Mouse (Mus musculus) forebrain, embryonic 11.5 days (tissue): ENCODE data around the gene Rbm38. TPM values are rescaled to one million over a fixed set of nuclear protein-coding genes. Genes with fewer than 3 reads are reported as not detected.

Experiments used
- ATAC-seq: fragments of 200-750 bp; cut with Nextera tagmentation; replicated peaks from 2 replicates; pipeline ENCODE4 v1.8.0; 2017; ENCODE audit warnings: moderate TSS enrichment; ENCODE audit not compliant: low FRiP score
- DNase-seq: peaks from one replicate; pipeline ENCODE4 v3.0.0-alpha.2; 2017; ENCODE audit warnings: low spot score
- H3K27ac ChIP-seq: fragments of 300-500 bp; sonication (generic); 2 replicates; pipeline ENCODE4 v1.5.1; 2014; ENCODE audit warnings: low read depth, low read length
- H3K27me3 ChIP-seq: fragments of 300-500 bp; sonication (generic); 2 replicates; pipeline ENCODE4 v1.6.1; 2014; ENCODE audit warnings: mild to moderate bottlenecking, low read length, mixed read lengths; ENCODE audit not compliant: control insufficient read depth, insufficient read depth
- H3K36me3 ChIP-seq: fragments of 300-500 bp; sonication (generic); 2 replicates; pipeline ENCODE4 v1.6.1; 2014; ENCODE audit warnings: mild to moderate bottlenecking, low read length, moderate library complexity, mixed read lengths; ENCODE audit not compliant: control insufficient read depth, insufficient read depth
- H3K4me1 ChIP-seq: fragments of 300-500 bp; sonication (generic); replicated peaks from 2 replicates; pipeline ENCODE4 v1.6.1; 2014; ENCODE audit warnings: low read length, mixed read lengths; ENCODE audit not compliant: control insufficient read depth, insufficient read depth
- H3K4me2 ChIP-seq: fragments of 300-500 bp; sonication (generic); 2 replicates; pipeline ENCODE4 v1.6.1; 2014; ENCODE audit warnings: low read depth, mild to moderate bottlenecking, low read length, moderate library complexity, mixed read lengths; ENCODE audit not compliant: severe bottlenecking
- H3K4me3 ChIP-seq: fragments of 300-500 bp; sonication (generic); 2 replicates; pipeline ENCODE4 v1.5.1; 2014; ENCODE audit warnings: low read depth, low read length
- H3K9ac ChIP-seq: fragments of 300-500 bp; sonication (generic); 2 replicates; pipeline ENCODE4 v1.6.1; 2014; ENCODE audit warnings: low read length
- H3K9me3 ChIP-seq: fragments of 300-500 bp; sonication (generic); 2 replicates; pipeline ENCODE4 v1.6.1; 2016; ENCODE audit warnings: low read length, mixed read lengths; ENCODE audit not compliant: control insufficient read depth
- WGBS: fragments of 180-500 bp; shearing (Covaris S2); extraction: QIAGEN DNeasy Blood & Tissue Kit; methylation state at CpG from one replicate; pipeline ENCODE4 v1.1.7; 2014; 5-methylcytosine and 5-hydroxymethylcytosine counted together
- polyA plus RNA-seq: library from polyadenylated mRNA; unstranded; fragments of >200 nt; fragmentation: Nextera tagmentation; extraction: Ambion mirVana; gene quantifications from 2 replicates; pipeline ENCODE4 v1.2.1, GENCODE M21; 2014

Gene Rbm38
- polyA plus RNA-seq, 1 experiment from 2014 or later, result 111 TPM

DNA sequence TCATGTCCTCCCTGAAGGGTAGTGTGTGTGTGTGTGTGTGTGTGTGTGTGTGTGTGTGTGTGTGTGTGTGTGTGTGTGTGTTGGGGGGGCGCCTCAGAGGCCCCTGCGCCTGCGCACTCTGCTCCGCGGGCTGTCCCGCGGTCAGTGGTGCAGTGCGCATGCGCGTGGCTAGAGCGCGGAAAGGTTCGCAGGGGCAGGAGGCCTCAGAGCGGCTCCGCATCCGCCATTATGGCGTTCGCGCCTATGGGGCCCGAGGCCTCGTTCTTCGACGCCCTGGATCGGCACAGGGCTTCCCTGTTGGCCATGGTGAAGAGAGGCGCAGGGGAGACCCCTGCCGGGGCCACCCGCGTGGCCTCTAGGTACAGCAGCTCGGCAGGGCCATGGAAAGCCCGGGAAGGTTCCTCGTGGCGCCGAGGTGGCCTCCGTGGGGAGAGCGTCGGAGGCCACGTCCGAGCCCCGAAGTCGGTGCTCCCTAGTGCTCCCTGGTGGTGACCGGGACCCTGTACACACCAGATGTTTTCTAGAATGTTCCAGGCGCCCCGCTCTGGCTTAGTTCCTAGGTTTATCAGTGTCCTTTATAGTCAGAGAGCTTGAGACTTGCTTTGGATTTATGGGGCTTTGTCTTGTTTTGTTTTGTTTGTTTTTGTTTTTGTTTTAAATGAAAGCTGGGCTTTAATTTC is 40.5 kb upstream of the Rbm38 start:
- H3K36me3 ChIP-seq, result no peaks in the 10 kb centered on the region
- no peaks in the 10 kb centered on the region for H3K9me3 ChIP-seq
- H3K4me3 ChIP-seq, result no peak overlapping the region
- H3K4me1 ChIP-seq, result peaks cover 13% of the 10 kb centered on the region
- no peak for ATAC-seq
- no peaks in the 10 kb centered on the region for H3K27me3 ChIP-seq
- no peak overlapping the region for H3K27ac ChIP-seq
- no peak overlapping the region for H3K9ac ChIP-seq
- 94% methylated on average over 39 of the region's 43 CpGs for WGBS
- no peak for DNase-seq
- H3K4me2 ChIP-seq, result no peak overlapping the region

DNA sequence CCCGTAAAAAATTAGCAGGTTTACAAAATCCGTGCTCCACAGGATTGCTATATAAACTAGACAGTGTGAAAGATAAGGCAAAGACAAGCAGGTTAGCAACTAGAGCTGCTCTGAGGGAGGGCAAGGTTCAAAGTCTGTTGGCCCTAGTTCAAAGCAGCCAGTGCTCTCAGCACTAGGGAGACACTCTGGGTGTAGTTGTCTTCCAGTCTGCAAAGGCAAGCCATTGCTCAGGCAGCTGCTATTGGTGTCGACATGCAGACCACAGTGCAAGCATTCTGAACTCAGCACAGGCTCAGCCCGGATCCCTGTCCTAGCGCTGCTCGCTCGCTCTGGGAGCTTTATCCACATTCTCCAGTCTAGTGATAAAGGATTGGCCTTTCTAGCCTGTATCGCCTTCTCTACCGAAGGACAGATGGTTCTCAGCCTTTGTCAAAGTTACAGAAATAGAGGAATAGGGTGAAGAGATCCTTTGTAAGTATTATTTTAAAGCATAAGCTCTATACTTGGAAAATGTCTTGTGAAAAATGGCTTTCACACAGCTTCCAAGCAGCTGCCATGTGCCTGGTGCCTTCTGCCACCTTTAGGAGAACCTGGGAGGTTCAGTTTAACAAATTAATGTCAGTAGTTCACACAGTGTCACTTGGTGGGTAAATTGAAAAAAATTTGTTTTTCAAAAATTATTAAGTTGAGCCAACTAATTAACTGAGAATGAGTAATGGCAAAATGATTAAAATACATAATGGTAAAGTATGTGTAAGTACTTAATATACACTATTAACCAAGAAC is 37.3 kb upstream of the Rbm38 start:
- Histone ChIP-seq H3K27me3 (no peaks in the 10 kb centered on the region), H3K27ac (no peak overlapping the region), H3K4me1 (no peaks in the 10 kb centered on the region), H3K9ac (no peak overlapping the region), H3K9me3 (no peaks in the 10 kb centered on the region), H3K36me3 (no peaks in the 10 kb centered on the region), H3K4me3 (no peak overlapping the region), H3K4me2 (no peak overlapping the region)
- WGBS, result 81% methylated on average over 9 of the region's 9 CpGs
- no peak for ATAC-seq
- DNase-seq, result no peak

DNA sequence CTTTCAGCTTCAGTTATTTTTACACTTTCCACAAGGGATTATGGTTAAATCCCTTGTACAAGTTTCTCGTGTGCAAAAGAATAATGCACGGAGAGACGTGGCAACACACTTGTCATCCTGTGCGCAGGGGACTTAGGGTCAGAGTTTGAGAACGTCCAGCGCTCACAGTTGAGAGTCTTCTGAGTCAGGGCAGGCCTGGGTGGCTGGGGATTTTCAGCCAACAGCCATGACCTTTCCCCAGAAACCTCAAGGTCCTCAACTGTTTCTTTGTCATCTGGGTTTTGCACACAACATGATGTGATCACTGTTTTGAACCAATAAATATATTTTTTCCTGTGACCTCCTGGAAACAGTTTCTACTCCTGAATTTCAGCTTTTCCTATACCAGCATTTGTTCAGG is 30.1 kb upstream of the Rbm38 start:
- Histone ChIP-seq H3K27ac (no peak overlapping the region), H3K4me1 (no peaks in the 10 kb centered on the region), H3K9me3 (no peaks in the 10 kb centered on the region), H3K4me3 (no peak overlapping the region), H3K9ac (no peak overlapping the region), H3K36me3 (no peaks in the 10 kb centered on the region), H3K27me3 (no peaks in the 10 kb centered on the region), H3K4me2 (no peak overlapping the region)
- ATAC-seq, result no peak
- 84% methylated on average over 6 of the region's 6 CpGs for WGBS
- DNase-seq, result no peak

DNA sequence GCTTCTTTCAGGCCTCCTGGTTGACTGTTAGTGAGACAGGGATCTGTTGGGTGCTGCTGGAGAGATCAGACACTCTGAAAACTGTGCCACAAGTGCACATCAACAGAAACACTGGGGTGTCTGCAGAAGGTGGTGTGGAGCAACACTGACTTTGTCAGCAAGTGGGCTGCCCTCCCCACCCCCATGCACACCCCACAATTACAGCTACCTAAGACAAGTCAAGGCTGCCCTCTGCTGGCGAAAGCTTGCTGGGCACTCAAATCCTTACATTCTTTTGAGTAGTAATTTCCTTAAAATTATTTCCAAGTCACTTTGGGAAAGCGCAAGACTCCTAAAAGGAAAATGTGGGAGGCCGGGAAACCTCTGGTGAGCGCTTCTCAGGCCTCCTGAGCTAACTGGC is 24.1 kb upstream of the Rbm38 start:
- Histone ChIP-seq H3K27ac (no peak overlapping the region), H3K4me2 (no peak overlapping the region), H3K9me3 (no peaks in the 10 kb centered on the region), H3K9ac (no peak overlapping the region), H3K36me3 (no peaks in the 10 kb centered on the region), H3K4me1 (peaks cover 4% of the 10 kb centered on the region; the same call in 1 of the 2 replicates), H3K4me3 (no peak overlapping the region), H3K27me3 (no peaks in the 10 kb centered on the region)
- 16% methylated on average over 4 of the region's 4 CpGs for WGBS
- ATAC-seq (no peak), DNase-seq (peak; percentile 86)

DNA sequence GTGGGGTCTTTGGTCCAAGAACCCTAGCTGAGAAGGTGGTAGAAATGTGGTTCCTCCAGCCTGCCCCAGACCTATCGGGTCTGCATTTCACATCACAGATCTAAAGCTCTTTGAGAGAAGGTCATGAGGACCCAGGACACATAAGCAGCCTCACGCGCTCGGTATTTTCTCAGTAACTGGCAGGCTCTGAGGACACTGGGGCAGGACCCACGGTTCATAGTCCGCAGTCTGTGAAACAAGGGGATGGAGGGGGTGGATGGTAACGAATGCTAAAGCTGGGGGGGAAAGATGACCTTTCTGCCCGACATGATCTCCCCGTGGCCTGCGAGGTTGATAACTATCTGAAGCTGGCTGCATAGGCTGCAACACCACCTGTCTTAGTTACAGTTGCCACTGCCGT is 22.6 kb upstream of the Rbm38 start:
- Histone ChIP-seq H3K9ac (no peak overlapping the region), H3K4me3 (no peak overlapping the region), H3K27ac (no peak overlapping the region), H3K4me1 (peaks cover 4% of the 10 kb centered on the region; the same call in 1 of the 2 replicates), H3K4me2 (no peak overlapping the region), H3K9me3 (no peaks in the 10 kb centered on the region), H3K27me3 (no peaks in the 10 kb centered on the region), H3K36me3 (peaks cover 1% of the 10 kb centered on the region; the same call in 1 of the 2 replicates)
- DNase-seq (no peak), ATAC-seq (no peak)
- WGBS, result 73% methylated on average over 11 of the region's 11 CpGs

DNA sequence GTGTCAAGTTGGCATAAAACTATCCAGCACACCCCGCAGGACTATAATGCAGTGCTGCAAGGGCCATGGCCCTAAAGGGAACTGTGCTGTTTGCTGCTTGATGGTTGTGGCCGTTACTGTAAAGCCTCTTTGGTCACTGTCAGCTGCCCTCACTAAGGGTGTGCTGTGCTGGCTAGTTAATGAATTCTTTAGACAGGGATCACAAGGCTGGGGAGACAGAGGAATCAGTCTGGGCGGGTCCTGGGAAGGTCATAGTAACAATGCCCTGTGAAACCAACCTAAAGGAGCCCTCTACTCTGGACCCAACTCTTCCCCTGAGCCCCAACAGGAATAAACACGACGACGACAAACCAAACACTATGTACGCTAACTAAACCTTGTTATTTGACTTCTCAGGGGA is 21.8 kb upstream of the Rbm38 start:
- Histone ChIP-seq H3K9ac (no peak overlapping the region), H3K36me3 (peaks cover 3% of the 10 kb centered on the region; the same call in 1 of the 2 replicates), H3K4me2 (no peak overlapping the region), H3K27ac (no peak overlapping the region), H3K9me3 (no peaks in the 10 kb centered on the region), H3K4me3 (no peak overlapping the region), H3K27me3 (no peaks in the 10 kb centered on the region), H3K4me1 (peaks cover 4% of the 10 kb centered on the region; the same call in 1 of the 2 replicates)
- no peak for ATAC-seq
- no peak for DNase-seq
- 65% methylated on average over 7 of the region's 7 CpGs for WGBS

DNA sequence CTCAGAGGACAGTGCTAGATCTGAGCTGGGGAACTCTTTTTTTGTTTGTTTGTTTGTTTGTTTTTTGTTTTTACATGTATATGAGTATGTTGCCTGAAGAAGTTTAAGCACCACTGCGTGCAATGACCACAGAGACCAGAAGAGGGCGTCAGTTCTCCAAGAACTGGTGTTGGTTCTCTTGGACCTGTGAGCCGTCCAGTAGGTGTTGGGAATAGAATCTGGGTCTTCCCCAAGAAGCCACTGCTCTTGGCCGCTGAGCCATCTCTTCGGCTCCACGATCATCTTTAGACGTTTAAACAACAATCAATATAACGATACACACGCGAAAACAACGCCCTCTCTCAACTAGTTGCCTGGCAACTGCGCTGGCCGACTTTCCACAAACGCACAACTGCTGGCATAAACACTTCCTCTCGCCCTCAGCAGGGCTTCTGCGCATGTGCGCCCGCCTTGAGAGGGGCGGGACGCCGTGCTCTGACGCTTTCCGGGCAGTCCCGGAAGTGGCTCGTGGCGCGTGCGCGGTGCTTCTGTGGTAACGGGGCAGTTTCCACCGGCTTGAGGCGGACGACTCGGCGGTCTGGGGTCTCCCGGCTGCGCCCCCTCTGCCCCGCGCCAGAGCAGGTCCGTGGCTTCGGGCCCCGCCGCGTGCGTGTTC is 20.5 kb upstream of the Rbm38 start, which contains the start of gene Rae1:
Gene Rae1 (plus strand): TSS at position 488 of the 655 bp plus-strand sequence.
- H3K4me1 ChIP-seq, result peaks cover 4% of the 10 kb centered on the region; the same call in 1 of the 2 replicates
- peak within 1 kb of the TSS; percentile 95 for H3K4me3 ChIP-seq
- DNase-seq (peak; percentile 99), ATAC-seq (peak; percentile 96)
- peak within 1 kb of the TSS; percentile 46; the same call in 1 of the 2 replicates for H3K27ac ChIP-seq
- H3K9ac ChIP-seq, result peak within 1 kb of the TSS; percentile 89
- H3K4me2 ChIP-seq, result peak within 1 kb of the TSS; percentile 87
- H3K9me3 ChIP-seq, result no peaks in the 10 kb centered on the region
- H3K36me3 ChIP-seq, result peaks cover 3% of the 10 kb centered on the region; the same call in 1 of the 2 replicates
- H3K27me3 ChIP-seq, result no peaks in the 10 kb centered on the region
- under 1% methylated on average over 45 of the region's 45 CpGs for WGBS

DNA sequence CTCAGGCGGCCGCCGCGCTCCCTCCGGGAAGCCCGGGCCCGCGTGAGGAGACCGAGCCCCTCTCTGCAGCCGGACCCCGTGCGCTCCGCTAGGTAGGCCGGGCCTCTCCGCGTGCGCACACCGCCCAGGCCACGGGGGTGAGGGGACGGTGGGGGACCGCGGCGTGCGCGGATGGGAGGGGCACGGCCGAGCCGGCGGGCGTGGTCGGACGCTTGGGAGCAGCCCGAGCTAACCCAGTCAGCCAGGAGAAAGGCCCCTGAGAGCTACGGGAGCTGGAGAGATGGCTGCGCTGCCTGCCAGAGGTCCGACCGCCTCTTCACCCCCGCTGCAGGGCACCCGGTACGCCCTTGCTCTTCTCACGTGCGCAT is 20.0 kb upstream of the Rbm38 start:
- peak overlapping the region; percentile 89 for H3K9ac ChIP-seq
- no peaks in the 10 kb centered on the region for H3K27me3 ChIP-seq
- ATAC-seq (peak; percentile 88), DNase-seq (peak; percentile 85)
- 1% methylated on average over 41 of the region's 42 CpGs for WGBS
- peak overlapping the region; percentile 87 for H3K4me2 ChIP-seq
- H3K4me1 ChIP-seq, result peaks cover 4% of the 10 kb centered on the region; the same call in 1 of the 2 replicates
- peak overlapping the region; percentile 46; the same call in 1 of the 2 replicates for H3K27ac ChIP-seq
- H3K4me3 ChIP-seq, result peak overlapping the region; percentile 95
- H3K9me3 ChIP-seq, result no peaks in the 10 kb centered on the region
- H3K36me3 ChIP-seq, result peaks cover 3% of the 10 kb centered on the region; the same call in 1 of the 2 replicates
